Mouse (Mus musculus) embryonic fibroblast, embryonic 13.5 days (primary cell): ENCODE results near the gene Slc25a21.

Source experiments
- CTCF ChIP-seq: IDR thresholded peaks from 2 replicates; pipeline ENCODE4 v1.5.1; 2011; ENCODE audit warnings: mild to moderate bottlenecking, control low read depth, low read length, moderate library complexity, borderline replicate concordance; ENCODE audit not compliant: insufficient read depth
- POLR2A ChIP-seq: IDR thresholded peaks from 2 replicates; pipeline ENCODE4 v1.6.1; 2011; ENCODE audit warnings: low read depth, mild to moderate bottlenecking, control low read depth, low read length, moderate library complexity

DNA sequence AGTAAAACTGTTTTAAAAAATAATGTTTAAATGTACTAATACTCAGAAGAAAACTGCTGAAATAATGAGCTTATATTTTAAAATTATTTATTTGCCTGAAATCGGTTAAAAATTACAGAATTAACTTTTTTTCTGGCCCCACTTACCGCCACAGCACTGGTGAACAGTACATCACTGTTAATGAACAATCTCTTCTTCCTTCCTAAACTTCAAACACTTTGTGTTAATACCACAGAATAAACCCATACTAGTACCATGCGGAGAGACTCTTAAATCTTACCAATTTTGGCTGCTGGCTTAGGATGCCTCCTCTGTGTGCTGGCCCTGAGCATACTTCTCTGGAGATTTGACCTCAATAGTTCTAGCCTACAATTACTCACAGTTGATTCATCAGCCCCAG, 4.6 kb upstream of the Slc25a21 start:
- TF ChIP-seq POLR2A (no peak), CTCF (no peak)
